ENCODE assay signal across 14 mouse cellular contexts in the genomic region with DNA sequence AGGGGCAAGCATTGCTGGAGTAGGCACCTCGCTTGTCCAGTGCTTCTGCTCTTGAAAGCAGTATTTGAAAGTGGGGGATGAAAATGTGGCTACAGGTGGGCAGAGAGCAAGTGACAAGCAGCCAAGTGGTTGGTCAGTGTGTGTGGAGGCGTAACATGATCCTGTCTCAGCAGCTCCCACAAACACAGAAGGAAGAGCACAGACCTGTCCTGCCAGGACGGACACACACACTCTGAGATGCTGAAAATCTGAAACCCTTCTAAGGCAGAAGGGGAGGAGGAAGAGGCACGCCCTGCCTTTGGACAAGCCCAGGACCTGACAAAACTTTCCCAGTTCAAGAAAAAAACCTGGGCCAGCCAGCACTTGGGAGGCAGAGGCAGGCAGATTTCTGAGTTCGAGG. TPM values are rescaled to one million over a fixed set of nuclear protein-coding genes. Genes with fewer than 3 reads are reported as not detected.
DNase-seq lines count a peak whose midpoint lies in the region; ATAC-seq and TF ChIP-seq lines count a peak whose summit lies in the region.
"Had no signal": no experiment of that assay in that cellular context is flagged by ENCODE, and none has a peak within 500 bp of the region (broad histone marks: within the 10 kb centered on the region; RNA-seq: fewer than 3 reads in every experiment).

No protein-coding gene starts in this region.

- WGBS in heart, embryonic 11.5 days (ENCODE audit: insufficient replicate concordance) = 70% methylated on average over 5 of the region's 5 CpGs
- 58% methylated on average over 5 of the region's 5 CpGs for whole genome bisulfite sequencing in limb, embryonic 10.5 days
- 71% methylated on average over 5 of the region's 5 CpGs for WGBS in stomach, embryonic 14.5 days

- no peaks in the 10 kb centered on the region for H3K9me3 ChIP-seq in heart, embryonic 11.5 days (replicated peaks; ENCODE audit: control insufficient read depth, low read length)
- no peaks in the 10 kb centered on the region for H3K9me3 ChIP-seq in limb, embryonic 10.5 days (replicated peaks)
- no peaks in the 10 kb centered on the region for H3K9me3 ChIP-seq in stomach, embryonic 14.5 days (ENCODE audit: control insufficient read depth, low read depth, low read length)

- no peak overlapping the region for H3K4me3 ChIP-seq in heart, embryonic 11.5 days (ENCODE audit: low read depth, low read length)
- H3K4me3 ChIP-seq in layer of hippocampus, adult 2 months = no peak overlapping the region
- H3K4me3 ChIP-seq in limb, embryonic 10.5 days = no peak overlapping the region
- no peak overlapping the region for H3K4me3 ChIP-seq in stomach, embryonic 14.5 days (ENCODE audit: low read depth, low read length)
- H3K4me3 ChIP-seq: erythroblast, embryonic 14.5 days; myocyte had no signal

- no peaks in the 10 kb centered on the region for H3K27me3 ChIP-seq in heart, embryonic 11.5 days (ENCODE audit: control insufficient read depth, insufficient read depth, low read length)
- no peaks in the 10 kb centered on the region for H3K27me3 ChIP-seq in limb, embryonic 10.5 days (ENCODE audit: low read depth, poor library complexity, severe bottlenecking)
- H3K27me3 ChIP-seq in stomach, embryonic 14.5 days (ENCODE audit: control insufficient read depth, insufficient read depth, low read length) = no peaks in the 10 kb centered on the region

- TF ChIP-seq CTCF in layer of hippocampus, adult 2 months (conservative IDR thresholded peaks at IDR 0.05) = no peak

- no peak overlapping the region for H3K4me2 ChIP-seq in heart, embryonic 11.5 days
- no peak overlapping the region for H3K4me2 ChIP-seq in stomach, embryonic 14.5 days (replicated peaks; ENCODE audit: low read depth, low read length)

- no peaks in the 10 kb centered on the region for H3K36me3 ChIP-seq in heart, embryonic 11.5 days (ENCODE audit: control insufficient read depth, insufficient read depth, low read length)
- H3K36me3 ChIP-seq in limb, embryonic 10.5 days = peaks cover 16% of the 10 kb centered on the region
- no peaks in the 10 kb centered on the region for H3K36me3 ChIP-seq in stomach, embryonic 14.5 days (ENCODE audit: control insufficient read depth, insufficient read depth, low read length)

- DNase-seq in heart, adult 11 months = no peak
- no peak for DNase-seq in layer of hippocampus, adult 2 months (ENCODE audit: low spot score in 2 of 2)
- DNase-seq in layer of hippocampus, adult 9-11 months = no peak
- no peak for DNase-seq in limb, embryonic 10.5 days (ENCODE audit: low spot score)
- no peak for DNase-seq in adrenal gland, adult 18-20 months (ENCODE audit: low spot score in 2 of 2)
- no peak for DNase-seq in urinary bladder, adult 18-20 months (ENCODE audit: low spot score in 2 of 2)
- DNase-seq: layer of hippocampus, postnatal 36 days; lung, adult 18-20 months; right cerebral cortex, postnatal 4 days had no signal

- peak overlapping the region; percentile 62; the same call in 1 of the 2 replicates for H3K27ac ChIP-seq in heart, embryonic 11.5 days (ENCODE audit: low read depth, low read length)
- H3K27ac ChIP-seq in layer of hippocampus, adult 2 months = 0 out of 2 replicates have a peak overlapping the region, but pooled peaks have one; percentile 32
- peak overlapping the region; percentile 61 for H3K27ac ChIP-seq in limb, embryonic 10.5 days
- H3K27ac ChIP-seq in stomach, embryonic 14.5 days (ENCODE audit: low read length) = peak overlapping the region; percentile 67; the same call in 1 of the 2 replicates

- H3K9ac ChIP-seq in heart, embryonic 11.5 days (ENCODE audit: low read depth, low read length) = no peak overlapping the region
- no peak overlapping the region for H3K9ac ChIP-seq in stomach, embryonic 14.5 days (replicated peaks; ENCODE audit: low read depth, low read length)

- no peak for ATAC-seq in heart, embryonic 11.5 days (replicated peaks; ENCODE audit: insufficient number of reproducible peaks, low FRiP score, low TSS enrichment)
- no peak for ATAC-seq in stomach, embryonic 14.5 days (ENCODE audit: insufficient number of reproducible peaks, insufficient read depth, low FRiP score, low read depth)
- ATAC-seq: CD4-positive, CD25-positive, alpha-beta regulatory T cell, adult 4 months had no signal

- peaks cover 33% of the 10 kb centered on the region for H3K4me1 ChIP-seq in heart, embryonic 11.5 days (ENCODE audit: control insufficient read depth, insufficient read depth, low read length)
- peaks cover 54% of the 10 kb centered on the region for H3K4me1 ChIP-seq in limb, embryonic 10.5 days
- H3K4me1 ChIP-seq in stomach, embryonic 14.5 days (ENCODE audit: control insufficient read depth, insufficient read depth, low read length) = peaks cover 27% of the 10 kb centered on the region

RNA-seq across cellular contexts. Expression of gene Nxn, which starts 34.9 kb away (rescaled TPM):
- 21.6 and 24.8 TPM in 2 replicates for polyA plus RNA-seq in heart, embryonic 11.5 days (2014; fragmentation: Nextera tagmentation; extraction: Ambion mirVana)
- total RNA-seq in layer of hippocampus, adult 2 months (2021) = 10 to 100 TPM; 11.6 to 12.2 TPM
- 53.3 and 55.7 TPM in 2 replicates for polyA plus RNA-seq in limb, embryonic 10.5 days (2016; fragmentation: Nextera tagmentation; extraction: Ambion mirVana)
- polyA plus RNA-seq in stomach, embryonic 14.5 days (2014; fragmentation: Nextera tagmentation; extraction: Ambion mirVana) = 50.4 and 50.5 TPM in 2 replicates
- 10 to 100 TPM; 20.4 to 34.1 TPM for total RNA-seq in adrenal gland, adult 18-20 months (2021)

RNA-seq across cellular contexts. Expression of gene Timm22, which starts 42.7 kb away (rescaled TPM):
- polyA plus RNA-seq in heart, embryonic 11.5 days (2014; fragmentation: Nextera tagmentation; extraction: Ambion mirVana) = 108 and 110 TPM in 2 replicates
- 10 to 100 TPM; 28.6 to 29.4 TPM for total RNA-seq in layer of hippocampus, adult 2 months (2021)
- polyA plus RNA-seq in limb, embryonic 10.5 days (2016; fragmentation: Nextera tagmentation; extraction: Ambion mirVana) = 144 and 147 TPM in 2 replicates
- 115 and 117 TPM in 2 replicates for polyA plus RNA-seq in stomach, embryonic 14.5 days (2014; fragmentation: Nextera tagmentation; extraction: Ambion mirVana)
- total RNA-seq in adrenal gland, adult 18-20 months (2021) = 10 to 100 TPM; 35.7 to 51.2 TPM
